Mouse (Mus musculus) kidney, adult 9 months (tissue): ENCODE results near the gene Akt1s1.

Experiments used
- DNase-seq: peaks from one replicate; pipeline ENCODE4 v3.0.0; 2022

Akt1s1 gene

DNA sequence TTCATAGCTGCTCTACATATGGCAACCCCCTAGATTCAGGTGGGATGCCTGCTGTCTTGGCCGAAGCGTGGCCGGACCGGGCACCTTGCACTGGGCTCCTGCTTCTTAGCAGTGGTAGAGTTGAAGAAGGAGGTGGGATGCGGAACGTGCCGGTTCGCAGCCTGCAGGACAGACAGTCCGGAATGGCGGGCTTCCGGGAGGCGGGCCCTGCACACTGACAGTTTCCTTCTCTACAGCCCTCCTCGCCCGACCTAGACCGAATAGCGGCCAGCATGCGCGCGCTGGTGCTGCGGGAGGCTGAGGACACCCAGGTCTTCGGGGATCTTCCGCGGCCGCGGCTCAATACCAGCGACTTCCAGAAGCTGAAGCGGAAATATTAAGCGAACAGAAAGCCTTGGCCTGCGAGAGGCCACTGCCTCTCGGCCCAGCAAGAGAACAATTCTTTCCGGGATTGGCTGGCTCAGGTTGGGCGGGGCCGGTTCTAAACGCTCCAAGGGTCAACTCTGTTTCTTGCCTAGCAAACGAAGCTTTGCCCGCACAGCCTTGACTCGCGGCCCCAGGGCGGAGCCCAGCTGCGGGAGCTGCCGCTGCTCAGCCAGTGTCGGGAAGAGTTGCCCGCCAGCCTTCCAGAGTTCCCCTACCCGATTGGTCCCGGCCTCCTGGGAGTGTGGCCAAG is 5.7 kb downstream of the Akt1s1 start:
- peak; percentile 97 for DNase-seq

DNA sequence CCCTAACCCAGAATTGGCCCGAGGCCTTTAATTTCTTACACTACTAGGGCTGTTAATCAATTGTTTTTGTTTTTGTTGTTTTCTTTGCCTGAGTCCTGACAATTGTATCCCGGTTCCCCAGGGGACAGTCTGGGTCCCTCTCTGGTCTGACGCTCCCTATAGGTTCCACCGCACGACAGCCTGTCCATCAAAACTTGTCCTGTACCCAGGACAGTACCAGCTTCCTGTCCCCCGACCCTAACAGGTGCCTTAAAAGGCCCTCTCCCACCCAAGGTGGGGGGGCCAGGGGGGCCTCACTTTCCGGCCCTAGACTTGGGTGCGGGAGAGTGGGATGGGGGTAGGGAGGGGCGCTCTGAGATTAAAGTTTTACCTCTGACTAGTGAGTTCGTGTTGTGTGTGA is 6.2 kb downstream of the Akt1s1 start:
- DNase-seq: no peak

DNA sequence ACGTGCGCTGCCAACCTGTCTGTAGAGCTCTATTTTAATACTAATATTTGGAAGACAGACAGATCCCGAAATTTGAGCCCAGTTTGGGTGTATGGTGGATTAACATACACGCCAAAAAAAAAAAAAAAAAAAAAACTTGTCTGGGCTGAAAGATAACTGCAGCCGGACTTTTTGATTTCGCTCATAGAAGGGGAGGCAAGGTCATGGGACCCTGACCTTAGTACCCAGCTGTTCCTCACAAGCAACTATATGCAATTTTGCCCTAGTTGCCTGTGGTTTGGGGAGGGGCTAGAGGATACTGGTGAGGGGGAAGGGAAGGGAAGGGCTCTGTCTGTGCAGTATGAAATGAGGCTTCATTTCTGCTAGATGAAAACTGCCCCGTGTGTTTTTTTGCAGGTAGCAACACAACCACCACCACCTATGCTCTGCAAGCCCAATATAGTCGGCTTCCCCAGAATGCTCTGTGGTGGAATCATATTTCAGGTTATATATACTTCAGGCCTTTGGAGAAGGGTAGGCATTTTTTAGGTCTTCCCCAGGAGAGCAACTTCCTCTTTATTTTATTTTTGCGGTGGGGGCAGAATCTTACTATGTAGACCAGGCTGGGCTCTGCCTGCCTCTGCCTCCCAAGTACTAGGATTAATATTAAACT is 7.6 kb downstream of the Akt1s1 start:
- DNase-seq: no peak

DNA sequence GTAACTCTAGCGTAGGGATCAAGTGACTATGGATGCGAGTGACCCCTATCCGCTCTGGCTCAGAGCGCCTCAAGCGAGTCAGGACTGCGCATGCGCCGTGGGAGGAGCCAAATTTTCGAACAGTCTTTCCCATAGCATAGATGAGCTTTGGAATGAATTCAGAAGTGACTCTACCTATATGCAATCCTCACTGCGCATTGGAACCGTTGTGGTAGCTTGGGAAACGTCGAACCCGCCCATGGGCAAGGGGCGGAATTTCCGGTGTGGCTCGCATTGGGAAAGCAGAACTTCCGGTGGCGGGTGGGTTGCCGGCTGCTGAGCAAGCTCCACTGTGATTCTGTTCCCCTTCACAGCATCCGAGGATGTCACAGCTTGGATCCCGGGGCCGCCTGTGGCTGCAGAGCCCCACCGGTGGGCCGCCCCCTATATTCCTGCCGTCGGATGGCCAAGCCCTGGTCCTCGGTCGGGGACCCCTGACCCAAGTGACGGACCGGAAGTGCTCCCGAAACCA is 8.3 kb downstream of the Akt1s1 start, which contains the start of gene Pnkp:
Pnkp (plus strand) TSS at position 98 of the 511 bp plus-strand sequence.
- peak; percentile 89 for DNase-seq

DNA sequence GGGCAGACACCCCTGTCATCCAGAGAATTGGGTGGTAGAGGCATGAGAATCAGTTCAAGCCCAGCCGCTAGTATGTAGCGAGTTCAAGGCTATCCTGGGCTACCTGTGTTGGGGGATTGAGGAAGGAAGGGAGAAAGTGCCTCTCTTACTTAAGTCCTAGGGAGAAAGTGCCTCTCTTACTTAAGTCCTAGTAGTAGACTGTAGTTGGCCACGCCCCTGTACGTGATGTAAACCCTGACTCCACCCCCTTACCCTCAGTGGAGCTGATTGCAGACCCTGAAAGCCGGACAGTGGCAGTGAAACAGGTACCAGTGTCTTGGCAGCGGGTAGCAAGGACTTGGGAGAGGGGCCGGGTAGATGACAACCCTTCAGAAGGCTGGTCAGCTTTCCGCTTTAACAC is 9.1 kb downstream of the Akt1s1 start:
- DNase-seq: no peak

DNA sequence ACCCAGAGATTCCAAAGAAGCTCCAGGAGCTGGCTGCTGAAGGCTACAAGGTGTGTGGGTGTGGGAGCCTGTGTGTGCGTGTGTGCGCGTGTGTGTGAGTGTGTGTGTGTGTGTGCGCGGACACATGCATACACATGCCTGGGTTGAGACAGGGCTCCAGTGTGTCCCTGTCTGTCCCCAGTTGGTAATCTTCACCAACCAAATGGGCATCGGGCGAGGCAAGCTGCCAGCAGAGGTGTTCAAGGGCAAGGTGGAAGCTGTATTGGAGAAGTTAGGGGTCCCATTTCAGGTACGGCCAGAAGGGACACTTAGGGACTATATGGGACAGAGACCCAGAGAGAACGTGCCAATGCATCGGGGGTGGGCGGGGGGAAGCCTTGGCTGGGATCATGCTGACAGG is 11.1 kb downstream of the Akt1s1 start:
- no peak for DNase-seq

DNA sequence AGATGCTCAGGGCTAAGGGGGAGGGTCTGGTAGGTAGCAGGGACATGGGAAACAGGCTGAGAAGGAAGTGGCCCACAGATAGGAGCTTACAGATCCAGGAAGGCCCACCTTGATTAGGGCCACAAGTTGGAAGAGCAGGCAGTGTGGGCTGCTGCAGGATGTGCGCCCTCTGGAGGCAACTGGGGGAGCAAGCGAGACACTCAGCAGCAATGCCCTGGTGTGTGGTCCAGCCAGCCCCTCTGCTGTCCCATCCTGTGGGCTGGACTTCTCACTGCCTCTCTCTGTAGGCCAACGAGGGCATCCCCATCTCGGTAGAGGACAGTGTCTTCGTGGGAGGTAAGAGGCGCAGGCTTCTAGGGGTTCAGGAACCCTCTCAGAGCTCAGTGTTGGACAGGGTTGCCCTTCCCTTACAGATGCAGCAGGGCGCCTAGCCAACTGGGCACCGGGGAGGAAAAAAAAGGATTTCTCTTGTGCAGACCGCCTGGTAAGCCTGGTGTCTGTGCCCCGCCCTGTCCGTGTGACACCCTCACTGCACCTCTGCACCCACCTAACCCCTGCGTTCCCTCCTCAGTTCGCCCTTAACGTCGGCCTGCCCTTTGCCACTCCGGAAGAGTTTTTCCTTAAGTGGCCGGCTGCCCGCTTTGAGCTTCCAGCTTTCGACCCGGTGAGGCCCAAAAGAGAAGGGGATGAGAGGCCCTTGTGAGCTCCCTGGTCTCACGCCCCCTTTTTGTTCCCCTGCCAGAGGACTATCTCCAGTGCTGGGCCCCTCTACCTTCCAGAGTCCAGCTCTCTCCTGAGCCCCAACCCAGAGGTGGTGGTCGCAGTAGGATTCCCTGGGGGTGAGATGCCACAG is 12.0 kb downstream of the Akt1s1 start:
- DNase-seq: peak; percentile 64

DNA sequence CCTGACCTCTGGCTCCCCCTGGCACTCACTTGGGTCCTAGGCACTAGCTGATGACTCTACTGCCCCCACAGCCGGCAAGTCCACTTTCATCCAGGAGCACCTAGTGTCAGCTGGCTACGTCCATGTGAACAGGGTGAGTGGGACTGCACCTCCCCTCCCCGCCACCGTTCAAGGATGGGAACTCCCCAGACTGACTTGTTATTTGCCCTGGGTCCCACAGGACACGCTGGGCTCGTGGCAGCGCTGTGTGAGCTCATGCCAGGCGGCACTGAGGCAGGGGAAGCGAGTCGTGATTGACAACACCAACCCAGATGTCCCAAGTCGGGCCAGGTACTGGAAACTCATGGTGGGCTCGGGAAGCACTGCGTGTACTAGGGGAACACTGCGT is 12.6 kb downstream of the Akt1s1 start:
- DNase-seq: no peak

DNA sequence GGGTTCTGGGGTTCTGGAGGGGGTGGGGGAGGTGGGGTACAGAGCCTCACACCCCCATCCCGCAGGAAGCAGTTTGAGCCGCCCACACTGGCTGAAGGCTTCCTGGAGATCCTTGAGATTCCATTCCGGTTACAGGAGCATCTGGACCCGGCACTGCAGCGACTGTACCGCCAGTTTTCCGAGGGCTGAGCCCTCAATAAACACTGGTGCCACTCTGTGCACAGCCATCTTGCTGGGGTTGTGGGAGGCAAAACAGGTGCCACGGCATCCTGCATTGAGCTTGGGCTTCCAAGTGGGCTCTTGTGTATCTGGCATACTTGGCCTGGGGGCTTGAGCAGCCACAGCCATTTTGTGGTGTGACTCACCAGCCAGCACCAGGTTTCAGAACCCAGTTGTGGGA is 13.6 kb downstream of the Akt1s1 start:
- DNase-seq: no peak

DNA sequence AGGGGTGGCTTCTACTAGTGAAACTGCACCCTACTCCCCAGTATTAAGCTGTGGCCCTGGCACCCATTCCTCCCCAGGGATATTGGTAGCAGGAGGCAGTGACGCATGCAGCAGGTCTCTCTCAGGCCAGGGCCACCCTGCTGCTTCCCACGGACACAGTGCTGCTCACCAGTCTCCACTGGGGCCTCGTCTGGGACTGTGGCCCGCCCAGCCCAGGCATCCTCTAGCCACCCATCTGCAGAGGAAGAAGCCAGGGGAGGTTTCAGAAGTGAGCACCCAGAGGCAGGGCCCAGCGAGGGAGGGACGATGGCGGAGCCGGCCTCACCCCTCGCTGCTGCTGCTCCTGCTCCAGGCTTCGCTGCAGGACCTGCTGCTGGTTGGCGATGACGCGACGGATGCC is 14.4 kb downstream of the Akt1s1 start:
- no peak for DNase-seq

DNA sequence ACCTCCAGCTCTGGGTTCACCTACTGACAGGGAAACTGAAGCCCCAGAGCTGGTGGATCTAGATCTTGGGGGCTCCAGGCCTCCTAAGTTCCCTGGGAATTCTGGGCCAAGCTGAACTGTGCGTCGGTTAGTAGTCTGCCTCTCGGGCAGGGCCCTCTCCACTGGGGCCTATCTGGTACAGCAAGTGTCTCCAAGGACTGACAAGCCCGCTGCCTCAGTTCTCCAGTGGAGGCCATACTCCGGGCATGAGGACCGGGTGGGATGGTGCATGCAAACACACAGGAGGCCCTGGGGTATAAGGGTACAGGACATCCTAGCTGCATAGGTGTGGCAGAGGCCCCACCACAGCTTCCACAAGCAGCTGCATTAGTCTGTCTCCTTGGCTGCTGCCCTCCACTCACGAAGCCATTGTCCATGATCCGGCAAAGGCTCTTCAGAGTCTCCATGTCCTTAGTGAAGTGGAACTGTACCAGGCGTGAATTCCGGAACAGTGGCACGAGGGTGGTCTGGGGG is 15.2 kb downstream of the Akt1s1 start:
- DNase-seq: no peak

DNA sequence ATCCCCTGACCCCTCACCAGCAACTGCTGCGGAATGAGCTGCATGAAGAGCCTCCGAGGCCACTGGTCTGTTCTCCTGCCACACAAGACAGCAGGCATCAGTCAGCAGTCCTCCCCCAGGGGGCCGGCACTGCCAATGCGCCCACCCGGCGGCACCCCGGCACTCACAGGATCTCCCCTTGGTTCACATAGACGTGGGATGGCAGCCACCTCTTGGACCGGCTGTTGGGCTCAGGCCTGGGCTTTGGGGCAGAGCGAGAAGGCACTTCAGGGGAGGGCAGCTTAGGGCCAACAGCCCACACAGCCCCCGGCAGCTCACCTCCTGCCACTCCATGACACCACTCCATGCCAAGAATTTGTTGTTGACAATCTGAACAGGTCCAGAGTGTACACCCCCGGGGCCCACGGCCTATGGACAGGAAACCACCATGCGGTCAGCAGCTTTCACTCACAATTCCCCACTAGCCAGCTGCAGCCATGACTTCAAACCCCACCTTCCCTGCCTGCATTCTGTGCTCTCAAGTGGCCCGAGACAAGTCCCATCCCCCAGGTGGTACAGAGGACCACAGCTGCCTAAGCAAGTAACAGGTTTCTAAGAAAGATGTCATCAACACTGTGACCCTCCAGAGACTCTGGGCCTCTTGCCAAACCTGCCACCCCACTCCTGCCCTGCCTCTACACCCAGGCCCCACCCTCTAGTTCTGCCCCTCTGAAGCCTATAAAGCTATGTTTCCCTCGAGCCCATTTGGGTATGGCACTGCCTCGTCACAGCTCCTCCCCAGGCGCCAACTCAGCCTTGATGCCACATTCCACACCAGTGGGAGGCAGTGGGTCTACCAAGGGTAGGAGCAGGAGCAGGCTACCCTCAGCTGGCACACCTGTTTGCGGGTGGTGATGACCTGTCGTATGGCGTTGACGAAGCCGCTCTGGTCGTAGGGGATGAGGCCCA is 16.1 kb downstream of the Akt1s1 start:
- no peak for DNase-seq

DNA sequence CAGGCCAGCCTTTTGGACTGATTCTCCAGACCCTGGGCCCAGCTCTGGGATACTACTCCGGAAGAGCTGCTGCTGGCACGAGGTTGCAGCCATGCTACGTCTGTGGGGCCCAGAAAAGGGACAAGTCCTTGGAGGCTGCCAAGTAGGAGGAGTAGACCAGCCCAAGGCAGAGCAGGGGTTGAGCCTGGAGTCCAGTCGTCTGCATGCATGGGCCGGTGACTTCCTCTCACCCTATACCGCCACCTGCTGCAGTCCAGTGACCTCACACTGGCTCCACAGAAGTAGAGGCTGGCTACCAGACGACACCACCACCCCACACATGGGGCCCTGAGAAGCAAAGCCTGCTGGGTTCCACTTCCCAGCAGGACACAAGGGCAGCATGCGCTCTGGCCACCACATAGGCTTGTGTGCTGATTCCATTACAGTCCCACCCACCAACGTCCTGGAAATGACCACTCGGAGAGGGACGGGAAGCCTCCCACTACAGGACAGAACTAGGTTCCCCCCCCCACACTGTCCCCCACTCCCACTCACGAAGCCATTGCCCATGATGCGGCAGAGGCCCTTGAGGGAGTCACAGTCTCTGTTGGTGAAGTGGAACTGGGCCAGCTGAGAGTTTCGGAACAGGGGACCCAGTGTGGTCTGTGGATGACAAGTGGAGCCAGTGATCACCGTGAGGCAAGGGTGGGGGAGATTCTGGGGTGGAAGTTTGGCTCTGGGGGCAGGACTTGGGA is 17.7 kb downstream of the Akt1s1 start:
- DNase-seq: peak; percentile 76

DNA sequence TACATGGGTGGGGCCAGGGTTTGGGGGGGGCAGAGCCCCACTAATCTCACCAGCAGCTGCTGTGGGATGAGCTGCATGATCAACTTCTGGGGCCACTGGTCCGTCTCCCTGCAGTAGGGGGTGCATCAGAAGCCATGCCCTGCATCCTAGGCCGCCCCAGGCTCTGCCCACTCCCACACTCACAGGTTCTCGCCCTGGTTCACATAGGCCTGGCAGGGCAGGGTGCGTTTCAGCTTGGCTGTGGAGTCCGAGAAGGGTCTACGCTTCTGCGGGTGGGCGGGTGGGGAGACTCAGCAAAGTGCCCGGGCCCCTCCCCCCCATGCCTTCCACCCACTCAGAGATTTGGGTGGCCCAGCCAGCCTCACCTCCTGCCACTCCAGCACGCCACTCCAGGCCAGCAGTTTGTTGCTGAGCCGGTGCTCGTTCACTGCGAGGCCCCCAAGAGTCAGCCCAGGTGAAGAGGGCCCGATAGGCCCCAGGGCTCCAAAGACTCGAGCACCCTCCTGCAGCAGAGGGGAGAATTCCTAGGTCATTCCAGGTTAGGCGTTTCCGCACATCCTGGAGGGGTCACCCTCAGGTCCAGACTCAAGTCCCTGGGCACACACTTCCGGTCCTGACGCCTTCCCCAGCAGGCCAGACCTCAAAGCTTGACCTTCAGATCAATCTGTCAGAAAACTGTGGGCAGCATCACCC is 18.4 kb downstream of the Akt1s1 start:
- DNase-seq: no peak

DNA sequence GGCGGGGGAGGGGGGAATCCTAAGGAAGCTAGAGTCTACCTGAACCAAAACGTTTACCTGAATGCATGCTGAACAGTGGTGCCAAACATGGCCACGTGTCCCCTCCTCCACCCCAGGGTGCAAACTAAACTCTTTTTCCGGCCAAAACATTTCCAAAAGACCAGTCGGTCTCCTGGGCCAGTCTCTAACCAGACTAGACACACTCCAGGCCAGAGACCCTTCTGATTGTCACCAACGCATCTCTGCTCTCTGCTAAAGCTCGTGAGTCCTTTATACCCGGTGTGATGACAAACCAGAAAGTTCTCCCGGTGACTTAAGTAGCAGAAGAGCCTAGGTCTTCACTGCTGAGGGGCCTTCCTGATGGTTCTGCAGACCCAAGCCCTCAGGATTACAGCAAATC is 19.0 kb downstream of the Akt1s1 start:
- no peak for DNase-seq

DNA sequence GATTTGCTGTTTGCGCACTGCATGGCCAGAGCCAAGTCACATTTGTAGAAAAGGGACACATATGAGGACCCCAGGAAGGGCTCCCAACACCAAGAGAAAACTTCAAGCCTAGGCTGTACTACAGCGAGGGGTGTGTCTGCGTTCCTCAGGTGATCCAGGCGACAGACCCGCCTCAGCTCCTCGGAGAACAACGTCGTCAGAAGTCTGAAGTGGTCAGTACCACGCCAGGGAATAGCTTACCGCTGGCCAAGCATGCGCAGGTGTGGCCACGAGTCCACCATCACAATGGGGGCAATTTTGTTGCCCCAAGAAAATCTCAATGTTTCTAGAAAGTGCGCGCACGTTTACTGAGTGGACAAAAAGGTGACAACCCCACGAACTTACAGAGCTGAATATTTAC is 19.7 kb downstream of the Akt1s1 start:
- no peak for DNase-seq

DNA sequence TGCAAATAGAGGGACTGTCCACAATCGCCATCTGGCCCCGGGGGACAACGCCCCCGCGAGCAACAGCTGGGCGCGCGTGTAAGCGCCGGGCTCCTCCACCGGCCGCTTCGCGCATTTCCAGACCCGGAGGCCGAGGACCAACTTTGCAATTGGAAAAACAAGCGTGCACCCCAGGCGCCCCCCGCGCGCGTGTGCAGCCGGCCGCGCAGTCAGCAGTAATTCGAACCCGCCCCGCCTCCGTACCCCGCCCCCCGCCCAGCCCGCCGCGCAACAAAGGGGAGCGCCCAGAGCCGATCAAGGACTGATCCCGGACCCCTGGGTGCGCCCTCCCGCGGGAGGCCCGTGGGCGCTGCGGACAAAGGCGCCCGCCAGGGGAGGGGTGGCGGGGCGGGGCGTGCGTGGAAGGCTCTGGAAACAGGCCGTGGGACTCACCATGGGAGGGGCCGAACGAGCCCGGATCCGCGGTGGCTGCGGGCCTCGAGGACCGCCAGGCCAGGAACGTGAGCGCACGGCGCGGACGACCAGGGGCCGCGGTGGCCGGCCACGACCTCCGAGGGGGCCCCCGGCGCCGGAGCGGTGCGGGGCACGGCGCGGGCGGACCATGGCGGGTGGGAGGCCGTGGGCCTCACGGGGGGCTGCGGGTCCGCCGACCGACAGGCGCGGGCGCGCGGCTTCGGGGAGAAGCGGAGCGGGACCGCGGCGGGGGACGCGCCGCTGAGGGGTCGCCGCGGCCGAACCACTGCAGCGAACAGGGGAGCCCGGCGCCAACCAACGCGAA is 20.3 kb downstream of the Akt1s1 start:
- DNase-seq: peak; percentile 63

DNA sequence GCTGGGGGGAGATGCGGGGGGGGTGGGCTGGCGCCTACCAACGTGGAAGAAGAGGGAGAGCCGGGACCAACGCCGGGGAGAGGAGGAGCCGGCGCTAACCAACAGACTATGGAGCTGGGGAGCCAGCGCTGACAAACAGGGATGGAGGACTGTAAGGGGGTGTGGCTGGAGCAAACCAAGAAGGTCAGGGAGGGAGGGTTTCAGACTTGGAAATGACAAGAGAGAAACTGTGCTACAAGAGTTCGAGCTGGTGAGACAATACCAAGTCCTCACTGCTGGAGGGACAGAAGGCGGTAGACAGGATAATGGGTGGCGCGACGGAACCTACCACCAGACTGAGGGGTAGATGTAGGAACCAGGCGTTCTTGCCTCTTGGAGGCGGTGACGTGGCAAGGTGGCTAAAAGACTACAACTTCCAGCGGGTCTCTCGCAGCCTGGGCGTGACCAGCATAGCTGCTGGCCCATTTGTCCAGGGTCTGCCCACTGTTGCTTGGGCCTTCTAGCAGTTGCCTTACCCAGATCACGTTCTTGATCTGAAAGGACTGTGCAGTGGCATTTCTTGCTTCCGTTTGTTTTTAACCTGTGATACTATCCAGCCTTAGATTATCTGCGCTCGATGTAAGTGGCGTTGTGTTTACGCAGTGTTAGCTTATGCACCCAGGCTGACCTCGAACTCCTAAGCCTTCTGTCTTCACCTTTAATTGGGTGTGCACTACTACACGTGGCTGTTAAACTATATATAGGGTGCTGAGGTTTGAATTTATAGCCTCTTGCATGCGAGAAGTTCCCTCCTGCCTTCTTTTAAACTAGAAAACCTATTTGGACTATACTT is 21.1 kb downstream of the Akt1s1 start, which contains the start of gene Ptov1:
Ptov1 (minus strand) TSS at position 92 of the 832 bp plus-strand sequence.
- DNase-seq: peak; percentile 98

DNA sequence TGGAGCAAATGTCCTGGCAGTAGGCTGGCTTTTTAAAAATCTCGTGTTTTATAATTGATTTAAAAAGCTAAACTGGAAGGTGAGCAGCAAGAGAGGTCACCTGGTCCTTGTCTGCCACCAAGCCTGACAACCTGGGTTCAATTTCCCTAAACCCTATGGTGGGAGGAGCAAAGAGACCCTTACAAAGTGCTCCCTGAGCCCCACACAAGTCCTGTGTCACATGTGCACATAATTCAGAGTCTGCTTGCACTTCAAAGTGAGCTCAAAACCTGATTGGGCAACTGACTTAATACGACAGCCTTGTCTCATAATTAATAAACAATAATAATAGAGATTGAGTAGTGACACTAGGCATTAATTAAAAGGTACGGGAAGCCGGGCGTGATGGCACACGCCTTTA is 21.8 kb downstream of the Akt1s1 start:
- DNase-seq: no peak
